Mouse (Mus musculus) Patski (cell line): Measurements from ENCODE around the gene Grm8. TPM values are rescaled to one million over a fixed set of nuclear protein-coding genes. Genes with fewer than 3 reads are reported as not detected.

Source experiments
- ATAC-seq: fragments of 100-300 bp; one replicate; pipeline ENCODE4 v1.8.0; 2021
- CTCF ChIA-PET: fragments of 350-600 bp; sonication (Branson Sonifier 250); formaldehyde crosslinking; loops from one replicate; lab custom pipeline; 2022; ENCODE audit warnings: inconsistent platforms; lab: Charles Lee
- POLR2A ChIA-PET: fragments of 350-600 bp; sonication (Branson Sonifier 250); formaldehyde crosslinking; loops from one replicate; lab custom pipeline; 2022; ENCODE audit warnings: antibody characterized with exemption, inconsistent platforms; lab: Charles Lee
- DNase-seq: peaks from one replicate; pipeline ENCODE4 v3.0.0-alpha.2; 2011; ENCODE audit warnings: low read depth, low spot score
- H3K27me3 ChIP-seq: fragments of 371-371 bp; one replicate; pipeline ENCODE4 v1.5.1; 2021
- CTCF ChIP-seq: fragments of 100-300 bp; IDR thresholded peaks from one replicate; pipeline ENCODE4 v1.5.1; 2021
- in situ Hi-C: fragments of 300-500 bp; cut with MboI; formaldehyde crosslinking; loops from 3 replicates; pipeline ENCODE4 v1.11.1; 2018; ENCODE audit warnings: low pct_unique_long_range_greater_than_20kb, mixed read lengths
- polyA plus RNA-seq: library from polyadenylated mRNA; unstranded; gene quantifications from one replicate; pipeline ENCODE4 v1.2.3, GENCODE M21; 2021

Gene Grm8
- polyA plus RNA-seq, 1 experiment from 2014 or later, result not detected

DNA sequence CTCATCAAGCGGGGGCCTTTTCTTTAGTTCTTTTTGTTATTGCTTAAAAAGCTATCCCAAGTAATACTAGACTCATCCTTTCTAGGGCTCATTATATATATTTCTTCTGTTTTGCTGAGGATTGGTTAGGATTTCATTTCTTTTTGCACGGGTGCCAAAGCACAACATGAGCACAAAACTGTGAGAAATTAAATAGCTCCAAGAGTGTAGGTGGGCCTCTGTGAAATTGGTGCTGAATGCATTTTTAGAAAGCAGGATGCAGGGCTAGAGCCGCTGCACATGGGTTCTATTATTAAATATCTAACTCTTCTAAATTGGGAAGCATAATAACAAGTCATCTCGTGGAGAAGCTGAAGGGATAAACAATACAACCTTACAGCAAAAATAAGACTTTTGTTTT is 345.8 kb downstream of the Grm8 start:
- CTCF ChIA-PET, result no interaction called here
- no peak for DNase-seq
- no peaks in the 10 kb centered on the region for H3K27me3 ChIP-seq
- POLR2A ChIA-PET, result no interaction called here
- ATAC-seq, result no peak
- TF ChIP-seq CTCF, result no peak
- in situ Hi-C loops, result no loop called here

DNA sequence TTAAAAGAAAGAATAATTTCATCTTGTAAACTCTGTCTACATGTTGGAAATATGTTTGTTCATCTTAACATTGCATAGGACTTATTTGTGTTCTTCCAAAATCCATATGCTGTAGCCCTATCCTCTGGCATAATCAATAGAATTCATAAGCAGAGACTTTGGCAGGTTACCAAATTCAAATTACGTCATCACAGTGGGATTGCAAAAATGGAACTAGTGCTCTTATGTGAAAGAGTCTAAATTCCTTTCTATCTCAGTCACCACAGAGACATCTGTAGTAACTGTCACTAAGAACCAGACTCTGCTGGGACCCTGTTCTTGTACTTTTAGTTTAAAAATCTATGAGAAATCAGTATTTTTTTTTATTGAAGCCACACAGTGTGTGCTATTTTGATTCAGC is 352.7 kb downstream of the Grm8 start:
- CTCF ChIA-PET, result no interaction called here
- POLR2A ChIA-PET, result no interaction called here
- H3K27me3 ChIP-seq, result no peaks in the 10 kb centered on the region
- in situ Hi-C loops, result no loop called here
- no peak for TF ChIP-seq CTCF
- ATAC-seq (no peak), DNase-seq (no peak)

DNA sequence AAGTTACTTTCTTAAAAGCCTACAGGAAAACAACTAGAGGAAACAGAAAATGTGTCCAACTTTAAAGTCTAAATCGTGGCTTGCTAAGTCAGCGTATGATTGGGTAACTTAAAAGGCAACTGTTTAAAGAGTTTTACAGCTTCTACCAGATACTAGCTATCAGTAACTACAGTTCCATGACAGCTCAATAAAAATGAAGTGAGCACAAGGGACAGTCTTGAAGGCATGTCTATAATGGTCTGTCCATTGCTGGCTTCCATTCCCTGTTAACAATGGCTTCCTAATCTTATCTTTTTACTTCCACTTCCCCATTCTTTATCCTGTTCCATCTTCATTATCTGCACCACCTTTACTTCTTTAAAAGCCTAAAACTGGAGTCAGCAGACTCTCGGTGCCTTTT is 353.6 kb downstream of the Grm8 start:
- in situ Hi-C loops, result no loop called here
- no peak for DNase-seq
- no peaks in the 10 kb centered on the region for H3K27me3 ChIP-seq
- CTCF ChIA-PET, result no interaction called here
- POLR2A ChIA-PET, result no interaction called here
- TF ChIP-seq CTCF, result no peak
- no peak for ATAC-seq

DNA sequence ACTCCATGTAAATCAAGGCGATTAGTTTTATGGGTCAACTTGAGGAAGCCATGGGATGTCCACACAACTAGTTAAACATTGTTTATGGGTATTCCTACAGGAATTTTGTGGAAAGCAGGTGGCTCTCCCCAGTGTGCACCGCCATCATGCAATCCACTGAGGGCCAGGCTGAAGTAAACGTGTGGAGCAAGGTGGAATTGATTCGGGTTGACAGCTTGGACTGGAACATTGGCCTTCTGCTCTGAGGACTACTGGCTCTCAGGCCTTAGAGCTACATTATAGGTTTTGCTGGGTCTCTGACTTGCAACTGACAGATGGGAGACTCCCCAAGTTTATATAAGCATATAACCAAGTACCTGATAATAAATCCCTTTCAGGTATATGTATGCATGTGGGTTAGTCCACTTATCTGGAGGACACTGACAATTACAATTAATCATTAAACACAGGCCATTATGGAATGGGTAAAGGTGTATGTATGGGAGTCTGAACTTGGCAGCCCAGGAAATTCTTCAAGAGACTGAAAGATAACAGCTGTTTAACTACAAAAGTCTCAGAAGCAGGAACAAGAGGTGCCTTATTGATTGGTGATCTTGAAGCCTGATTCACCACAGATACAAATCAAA is 359.2 kb downstream of the Grm8 start:
- POLR2A ChIA-PET, result no interaction called here
- DNase-seq (no peak), ATAC-seq (no peak)
- H3K27me3 ChIP-seq, result peaks cover 4% of the 10 kb centered on the region
- TF ChIP-seq CTCF, result no peak
- CTCF ChIA-PET, result no interaction called here
- in situ Hi-C loops, result no loop called here

DNA sequence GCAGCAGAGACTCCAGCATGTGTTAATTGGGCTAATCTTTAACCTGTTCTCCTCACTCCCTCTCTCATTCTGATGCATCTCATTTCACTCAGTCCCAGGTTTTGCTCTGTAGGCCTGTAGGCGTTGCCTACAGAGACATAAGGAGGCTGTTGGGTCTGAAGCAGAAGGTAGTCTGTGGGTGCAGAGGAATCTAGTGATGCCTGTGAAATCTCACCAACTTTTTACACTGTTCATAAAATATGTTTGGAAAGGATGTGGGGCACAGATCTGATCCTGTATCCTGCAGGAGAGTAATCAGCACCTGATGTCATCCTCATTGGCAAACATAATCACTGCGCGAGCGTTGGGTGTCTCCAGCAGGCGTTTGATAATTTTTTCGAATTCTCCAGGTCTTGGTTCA is 372.9 kb downstream of the Grm8 start:
- in situ Hi-C loops, result no loop called here
- no peaks in the 10 kb centered on the region for H3K27me3 ChIP-seq
- DNase-seq (no peak), ATAC-seq (no peak)
- POLR2A ChIA-PET, result no interaction called here
- no peak for TF ChIP-seq CTCF
- CTCF ChIA-PET, result no interaction called here

DNA sequence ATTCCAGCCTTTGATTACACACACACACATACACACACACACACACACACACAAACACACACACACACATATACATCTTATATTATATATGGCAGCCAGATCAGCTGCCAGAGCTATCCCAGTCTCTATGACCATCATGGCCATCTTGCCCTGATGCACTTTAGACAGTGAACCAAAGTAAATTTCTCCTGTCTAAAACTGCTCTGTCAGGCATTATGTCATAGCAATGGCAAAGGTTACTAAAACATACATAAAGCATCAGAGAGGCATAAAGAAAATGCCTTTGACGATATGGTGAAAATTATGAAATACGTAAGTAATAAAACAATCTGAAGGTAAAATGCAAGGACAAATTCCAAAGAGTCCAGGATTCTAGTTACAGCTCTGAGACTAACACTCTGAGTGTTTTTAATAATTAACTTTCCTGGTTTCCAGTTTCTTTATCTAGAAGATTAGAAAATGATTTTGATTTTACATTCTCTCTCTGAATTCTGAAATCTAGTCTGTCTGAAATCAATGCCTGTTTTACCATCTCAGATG is 381.6 kb downstream of the Grm8 start:
- ATAC-seq, result no peak
- in situ Hi-C loops, result no loop called here
- no peaks in the 10 kb centered on the region for H3K27me3 ChIP-seq
- TF ChIP-seq CTCF, result no peak
- CTCF ChIA-PET, result no interaction called here
- POLR2A ChIA-PET, result no interaction called here
- no peak for DNase-seq

DNA sequence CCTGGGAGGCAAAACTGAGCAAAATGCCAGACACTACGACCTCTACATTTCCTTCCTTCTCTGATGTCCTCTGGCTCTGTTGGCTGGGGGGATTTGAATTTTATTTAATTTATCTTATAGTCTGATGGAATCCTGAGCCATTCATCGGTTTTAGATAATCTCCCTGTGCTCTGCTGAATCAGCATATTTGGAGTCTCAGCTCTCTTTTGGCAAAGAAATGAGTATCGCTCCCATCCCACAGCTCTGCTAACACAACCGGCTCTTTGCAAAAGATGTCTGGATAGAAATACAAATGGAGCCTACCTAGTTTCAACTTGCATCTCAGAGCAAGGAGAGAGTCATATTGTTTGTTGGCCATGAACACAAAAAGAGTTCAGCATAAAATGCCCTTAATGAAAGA is 388.5 kb downstream of the Grm8 start:
- no peak for TF ChIP-seq CTCF
- in situ Hi-C loops, result no loop called here
- POLR2A ChIA-PET, result no interaction called here
- CTCF ChIA-PET, result no interaction called here
- ATAC-seq (no peak), DNase-seq (no peak)
- no peaks in the 10 kb centered on the region for H3K27me3 ChIP-seq

DNA sequence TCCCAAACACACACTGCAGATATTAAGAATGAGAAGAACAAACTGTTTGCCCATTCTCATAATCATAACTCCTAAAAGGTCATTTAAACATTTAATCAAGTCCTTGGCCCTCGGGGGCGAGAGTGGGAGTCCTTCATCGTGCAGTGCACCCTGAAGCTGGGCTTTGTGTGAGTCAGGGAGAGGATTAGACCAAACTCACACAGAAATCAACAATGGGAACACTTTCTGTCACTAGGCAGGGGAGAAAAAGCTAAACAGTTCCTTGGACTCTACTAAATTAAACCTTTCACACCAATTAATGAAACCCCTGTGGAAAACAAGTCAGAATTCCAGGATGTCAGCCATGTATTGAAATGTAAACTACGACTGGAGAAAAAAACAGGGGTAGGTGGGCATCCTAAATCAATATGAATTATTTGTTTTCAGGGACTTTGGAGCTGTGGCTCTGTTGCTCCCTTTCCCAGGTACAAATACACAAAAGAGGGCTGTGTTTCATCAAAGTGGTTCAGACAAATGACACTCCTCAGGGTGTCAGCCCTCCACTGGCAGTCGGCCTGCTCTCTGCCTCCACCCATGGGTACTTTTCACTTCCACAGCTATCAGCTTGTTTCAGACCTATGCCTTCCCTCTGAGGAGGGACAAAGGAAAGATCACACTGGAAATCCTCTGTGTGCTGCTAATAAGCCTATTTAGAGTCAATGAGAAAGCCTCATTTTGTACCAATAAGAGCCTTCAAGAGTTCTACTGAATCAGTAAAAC is 389.1 kb downstream of the Grm8 start:
- in situ Hi-C loops, result no loop called here

DNA sequence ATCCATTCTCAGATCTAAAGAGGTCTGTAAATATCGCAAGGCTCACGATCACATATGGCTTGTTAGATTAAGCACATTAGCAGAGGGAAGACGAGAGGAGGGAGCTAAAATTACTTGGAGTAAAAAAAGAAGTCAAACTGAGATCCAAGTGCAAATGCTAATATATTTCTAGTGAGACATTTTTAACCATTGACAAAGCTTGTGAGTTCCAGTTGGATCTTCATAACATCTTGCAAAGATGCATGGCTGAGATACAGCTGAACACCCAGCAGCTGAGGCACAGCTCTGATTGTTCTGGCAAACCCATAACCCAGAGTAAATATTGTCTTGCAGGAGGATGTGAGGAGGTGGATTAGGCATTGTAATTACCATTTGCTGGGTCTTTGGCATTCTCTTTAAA is 445.6 kb downstream of the Grm8 start:
- no peak for TF ChIP-seq CTCF
- ATAC-seq (no peak), DNase-seq (no peak)
- POLR2A ChIA-PET, result interaction anchor here (0.6 kb wide), 1 partner anchor 28 kb away, joined by 3 read pairs; no protein-coding TSS in a partner anchor
- peaks cover 7% of the 10 kb centered on the region for H3K27me3 ChIP-seq
- in situ Hi-C loops, result no loop called here
- CTCF ChIA-PET, result no interaction called here

More for the DNA sequence above, 389.1 kb downstream of the Grm8 start:
- no peak for ATAC-seq
- no peaks in the 10 kb centered on the region for H3K27me3 ChIP-seq
- ChIA-PET POLR2A (no interaction called here), CTCF (no interaction called here)
- TF ChIP-seq CTCF, result no peak
- DNase-seq, result no peak

DNA sequence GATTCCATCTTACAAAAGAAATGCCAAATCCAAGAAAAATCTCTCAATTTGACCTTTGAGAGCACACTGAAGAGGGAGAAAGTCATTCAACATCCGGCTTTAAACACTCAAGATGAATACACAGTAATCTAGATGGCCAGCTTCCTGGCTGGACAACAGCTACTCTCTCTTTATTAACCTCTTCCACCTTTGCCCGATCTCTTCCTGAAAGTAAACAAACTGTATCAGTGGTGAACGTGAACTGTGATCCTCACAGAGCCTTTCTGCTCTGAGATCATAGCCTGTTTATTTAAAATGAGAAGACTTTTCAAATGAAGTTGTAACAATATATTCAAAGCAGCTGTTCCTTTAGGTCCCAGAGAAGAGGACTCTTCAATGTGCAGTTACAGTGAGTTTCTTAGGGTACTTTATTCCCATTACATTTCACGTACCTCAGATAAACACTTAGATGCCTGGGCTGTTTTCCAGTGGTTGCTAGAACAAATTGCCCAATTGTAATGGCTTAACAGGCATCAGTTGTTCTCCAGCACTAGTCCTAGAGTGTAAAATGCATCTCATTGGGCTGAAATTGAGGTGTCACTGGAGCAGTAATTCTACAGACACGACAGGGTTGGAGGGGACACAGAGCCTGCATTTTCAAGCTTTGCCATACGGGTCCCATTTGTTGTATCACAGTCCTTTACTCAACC is 473.1 kb downstream of the Grm8 start:
- H3K27me3 ChIP-seq, result peaks cover 34% of the 10 kb centered on the region
- in situ Hi-C loops, result loop anchor here (10.0 to 25.0 kb wide), 2 partner anchors 733 to 1350 kb away; partner anchors contain the start of gene Zfp800
- DNase-seq (no peak), ATAC-seq (no peak)
- ChIA-PET POLR2A (no interaction called here), CTCF (no interaction called here)
- no peak for TF ChIP-seq CTCF
